Mouse (Mus musculus): ENCODE measurements at regions not wholly inside any gene's neighbourhood (a gene's known extent, or its start where the extent isn't known, plus 50 kb on each side); places are given as distances from the start of the nearest gene placed in this dataset.

DNA sequence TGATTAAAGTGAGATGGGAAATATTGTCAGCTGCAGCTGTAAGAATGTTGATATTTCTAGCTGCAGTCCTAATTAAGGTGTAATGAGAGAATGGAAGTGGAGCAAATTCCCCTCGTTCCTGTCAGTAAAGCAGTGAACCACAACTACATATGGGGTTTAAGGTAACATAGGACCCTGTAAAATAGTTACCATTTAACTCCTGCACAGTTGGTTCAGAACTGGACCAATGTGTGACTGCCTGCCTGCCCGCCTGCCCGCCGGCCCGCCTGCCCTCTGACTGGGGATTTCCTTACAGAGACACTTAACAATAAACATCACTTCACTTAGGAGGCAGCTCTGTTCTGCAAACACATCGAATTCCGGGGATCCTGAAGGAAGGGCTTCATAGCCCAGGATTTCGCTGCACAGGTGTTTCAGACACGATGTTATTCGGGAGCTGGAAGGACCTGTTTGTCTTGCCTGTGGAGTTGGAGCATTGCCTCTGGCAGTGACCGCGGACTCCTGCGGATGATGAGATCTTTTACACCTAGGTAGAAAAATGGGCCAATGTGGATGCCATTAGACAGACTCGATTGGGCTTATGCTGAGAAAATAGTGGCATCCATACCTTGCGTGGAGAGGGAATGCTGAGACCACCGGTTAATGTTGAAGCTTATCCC lies 670.7 kb upstream of the Zeb2 start:
- in situ Hi-C loops (cut with MboI; ENCODE audit: low pct_unique_long_range_greater_than_20kb), result no loop called here
- POLR2A ChIA-PET, result no interaction called here
- H3K27me3 ChIP-seq, result peaks cover 12% of the 10 kb centered on the region
- ATAC-seq (no peak), DNase-seq (ENCODE audit: low read depth, low spot score) (no peak)
- CTCF ChIA-PET, result no interaction called here
- no peak for TF ChIP-seq CTCF (IDR thresholded peaks at IDR 0.05)

DNA sequence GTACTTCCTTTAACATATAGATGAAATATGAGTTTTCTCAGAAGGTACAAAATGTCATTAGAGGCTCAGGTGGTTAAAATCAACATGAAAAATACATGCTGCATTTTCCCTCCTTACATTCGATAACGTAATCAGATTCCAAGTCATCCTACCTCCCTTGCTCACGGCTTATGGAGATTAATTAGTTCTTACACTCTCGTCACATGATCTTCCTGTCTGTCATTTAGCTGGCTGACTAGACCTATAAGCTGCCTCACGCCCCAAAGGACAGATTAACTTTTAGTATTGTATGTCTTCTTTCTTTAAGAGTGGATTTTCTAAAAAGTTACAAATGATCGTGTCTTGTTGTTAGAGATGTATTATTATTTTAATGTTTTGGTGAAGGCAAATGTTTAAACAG lies 669.6 kb upstream of the Zeb2 start:
- no peak for DNase-seq (ENCODE audit: low read depth, low spot score)
- in situ Hi-C loops (cut with MboI; ENCODE audit: low pct_unique_long_range_greater_than_20kb), result no loop called here
- CTCF ChIA-PET, result no interaction called here

DNA sequence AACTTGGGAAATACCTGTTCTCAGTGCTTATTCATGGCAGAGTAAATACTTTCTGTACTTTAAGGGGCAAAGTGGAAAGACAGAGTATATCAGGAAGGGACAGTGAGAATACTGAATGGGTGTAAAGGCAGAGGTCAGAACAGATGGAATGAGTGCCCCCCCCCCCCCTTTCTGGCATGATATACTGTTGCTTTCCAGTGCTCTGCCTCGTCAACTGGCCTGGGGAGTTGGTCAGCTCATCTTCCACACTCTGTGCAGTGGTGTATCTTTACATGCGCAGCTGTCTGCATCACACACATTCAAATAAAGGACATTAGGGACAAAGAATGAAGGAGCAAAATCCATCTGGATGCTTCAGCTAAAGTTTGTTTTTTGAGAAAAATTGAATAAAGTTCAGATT lies 668.5 kb upstream of the Zeb2 start:
- ChIA-PET POLR2A (no interaction called here), CTCF (no interaction called here)
- no peak for TF ChIP-seq CTCF (IDR thresholded peaks at IDR 0.05)
- DNase-seq (ENCODE audit: low read depth, low spot score), result no peak
- H3K27me3 ChIP-seq, result peaks cover 9% of the 10 kb centered on the region
- in situ Hi-C loops (cut with MboI; ENCODE audit: low pct_unique_long_range_greater_than_20kb), result no loop called here
- ATAC-seq, result no peak

More for the DNA sequence above, 669.6 kb upstream of the Zeb2 start:
- no peak for ATAC-seq
- TF ChIP-seq CTCF (IDR thresholded peaks at IDR 0.05), result no peak
- POLR2A ChIA-PET, result no interaction called here
- peaks cover 12% of the 10 kb centered on the region for H3K27me3 ChIP-seq

DNA sequence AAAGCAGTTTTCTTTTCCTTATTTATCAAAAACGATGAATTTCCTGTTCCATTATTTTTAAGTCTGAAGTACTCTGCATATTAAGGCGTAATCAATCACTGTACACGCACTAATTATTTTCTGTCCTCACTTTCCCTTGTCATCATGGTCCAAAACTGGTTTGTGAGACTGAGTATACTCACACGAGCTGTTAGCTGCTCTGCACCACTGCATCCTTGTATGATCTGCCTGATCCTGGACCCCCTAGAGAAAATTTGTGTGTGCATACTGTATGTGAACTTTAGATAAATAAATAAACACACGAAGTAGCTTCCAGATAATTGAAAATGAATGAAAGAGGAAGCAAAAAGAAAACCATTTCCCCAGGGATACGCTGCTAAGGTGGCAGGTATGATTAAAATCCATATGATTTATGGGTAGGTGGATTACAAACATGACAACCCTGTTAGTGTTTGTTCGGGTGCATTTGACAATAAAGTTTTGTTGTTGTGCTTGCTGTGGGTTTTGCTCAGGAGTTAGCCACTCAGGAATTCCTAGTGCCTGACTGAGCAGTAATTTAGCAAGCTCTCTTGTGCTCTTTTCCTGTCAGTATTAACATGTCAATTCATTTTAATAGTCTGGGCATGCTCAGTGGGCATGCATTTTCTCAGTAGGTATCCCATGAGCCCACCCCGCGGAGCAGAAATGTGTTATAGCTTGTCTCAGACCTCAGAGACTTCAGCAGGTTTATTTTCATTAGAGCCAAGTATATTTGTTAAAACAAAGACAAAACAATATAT lies 666.6 kb upstream of the Zeb2 start:
- H3K27me3 ChIP-seq, result no peaks in the 10 kb centered on the region
- CTCF ChIA-PET, result interaction anchor here (0.9 to 1.3 kb wide), 2 partner anchors 9 to 14 kb away, joined by 3 read pairs; no protein-coding TSS in a partner anchor
- in situ Hi-C loops (cut with MboI; ENCODE audit: low pct_unique_long_range_greater_than_20kb), result no loop called here
- TF ChIP-seq CTCF (IDR thresholded peaks at IDR 0.05), result no peak
- DNase-seq (ENCODE audit: low read depth, low spot score) (no peak), ATAC-seq (no peak)
- POLR2A ChIA-PET, result no interaction called here

DNA sequence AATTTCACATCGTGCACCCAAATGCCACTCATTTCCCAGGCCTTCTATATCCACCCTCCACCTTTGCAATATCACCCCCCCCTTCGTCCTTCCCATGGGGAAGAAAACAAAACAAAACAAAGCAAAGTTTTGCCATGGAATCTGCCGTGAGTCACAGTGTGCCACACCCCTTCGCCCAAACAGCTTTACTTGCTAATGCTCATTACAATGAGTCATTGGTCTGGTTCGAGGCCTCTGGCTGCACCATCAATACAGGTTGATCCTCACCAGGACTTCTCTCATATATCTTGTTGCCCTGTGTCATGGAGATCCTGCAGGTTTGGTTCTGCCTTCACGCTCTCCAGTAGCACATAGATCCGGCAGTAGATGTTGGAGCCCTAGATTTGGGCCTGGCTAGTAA lies 660.3 kb upstream of the Zeb2 start:
- DNase-seq (ENCODE audit: low read depth, low spot score) (no peak), ATAC-seq (peak; percentile 78)
- POLR2A ChIA-PET, result no interaction called here
- no peak for TF ChIP-seq CTCF (IDR thresholded peaks at IDR 0.05)
- in situ Hi-C loops (cut with MboI; ENCODE audit: low pct_unique_long_range_greater_than_20kb), result no loop called here
- no peaks in the 10 kb centered on the region for H3K27me3 ChIP-seq
- CTCF ChIA-PET, result interaction anchor here (1.8 kb wide), 1 partner anchor 355 kb away, joined by 3 read pairs; no protein-coding TSS in a partner anchor

DNA sequence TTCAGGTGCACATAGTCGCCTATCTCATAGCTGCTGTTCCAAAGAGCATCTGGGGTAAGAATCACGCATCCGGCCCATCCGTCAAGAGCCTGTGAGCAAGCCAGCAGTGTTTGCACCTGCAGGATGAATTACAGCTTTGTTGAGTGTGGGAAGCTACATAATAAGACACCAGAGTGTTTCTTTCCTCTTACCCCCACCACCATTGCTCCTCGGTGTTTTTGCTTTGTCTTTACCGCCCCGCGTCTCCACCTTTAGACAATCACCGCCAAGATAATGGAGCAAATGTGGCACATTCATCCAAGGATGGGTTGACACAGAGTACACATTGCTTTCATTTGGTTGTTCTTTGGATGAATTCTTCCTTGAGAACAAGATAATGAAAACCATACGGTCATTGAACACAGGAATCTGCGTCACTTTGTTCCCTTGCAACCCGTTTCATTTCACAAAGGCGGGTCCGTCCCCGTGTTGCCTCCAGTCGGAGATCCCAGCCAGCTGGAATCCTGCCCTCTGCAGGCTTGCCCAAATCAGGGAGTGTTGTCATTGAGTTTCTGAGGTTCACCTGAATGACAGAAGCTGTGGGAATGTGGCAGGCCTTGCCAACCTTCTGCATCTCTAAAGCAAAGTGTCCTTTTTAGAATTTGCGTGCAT lies 659.4 kb upstream of the Zeb2 start:
- POLR2A ChIA-PET, result no interaction called here

DNA sequence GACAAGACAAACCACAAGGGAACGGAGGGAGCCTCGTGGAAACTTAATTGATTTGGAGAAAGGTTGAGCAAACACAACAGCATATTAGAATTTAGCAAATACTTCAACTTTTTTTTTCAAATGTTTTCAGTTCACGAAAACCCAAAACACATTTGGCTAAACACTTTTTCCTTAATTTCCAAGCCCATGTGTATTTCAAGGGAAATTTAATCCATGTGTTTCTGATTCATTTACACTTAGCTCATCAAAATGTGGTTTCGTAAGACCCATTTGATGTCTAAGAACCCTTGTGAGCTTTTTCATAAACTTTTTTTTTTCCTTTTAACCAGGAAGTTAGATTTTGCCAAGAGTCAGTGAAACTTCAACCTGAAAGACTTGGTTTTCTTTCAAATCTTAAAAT lies 658.5 kb upstream of the Zeb2 start:
- no peak for TF ChIP-seq CTCF (IDR thresholded peaks at IDR 0.05)
- no peaks in the 10 kb centered on the region for H3K27me3 ChIP-seq
- ATAC-seq (no peak), DNase-seq (ENCODE audit: low read depth, low spot score) (no peak)
- POLR2A ChIA-PET, result no interaction called here
- in situ Hi-C loops (cut with MboI; ENCODE audit: low pct_unique_long_range_greater_than_20kb), result no loop called here
- CTCF ChIA-PET, result interaction anchor here (1.2 to 1.8 kb wide), 3 partner anchors 8 to 354 kb away, joined by 3 to 4 read pairs (median 3); no protein-coding TSS in a partner anchor

More for the DNA sequence above, 659.4 kb upstream of the Zeb2 start:
- CTCF ChIA-PET, result interaction anchor here (1.5 to 1.8 kb wide), 2 partner anchors 14 to 355 kb away, joined by 3 to 4 read pairs; no protein-coding TSS in a partner anchor
- ATAC-seq (no peak), DNase-seq (ENCODE audit: low read depth, low spot score) (no peak)
- H3K27me3 ChIP-seq, result no peaks in the 10 kb centered on the region
- no peak for TF ChIP-seq CTCF (IDR thresholded peaks at IDR 0.05)
- in situ Hi-C loops (cut with MboI; ENCODE audit: low pct_unique_long_range_greater_than_20kb), result no loop called here

DNA sequence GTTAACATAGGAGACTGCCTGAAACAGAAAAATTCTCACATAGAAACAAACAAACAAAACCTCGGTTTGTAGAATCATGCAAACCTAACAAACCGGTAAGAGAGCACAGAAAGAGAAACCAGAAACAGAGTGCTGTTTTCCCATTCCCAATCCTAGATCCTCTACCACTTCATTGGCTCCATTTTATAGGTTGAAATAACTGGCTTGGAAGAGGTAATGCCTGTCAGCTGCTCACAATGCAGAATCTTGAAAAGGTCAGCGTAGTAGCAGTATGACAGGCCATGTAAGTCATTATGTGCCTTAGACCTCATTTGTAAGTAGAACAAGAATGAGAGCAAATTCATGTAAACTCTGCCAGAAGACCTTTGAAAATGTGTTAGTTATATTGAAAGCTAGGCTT lies 657.2 kb upstream of the Zeb2 start:
- no peak for TF ChIP-seq CTCF (IDR thresholded peaks at IDR 0.05)

DNA sequence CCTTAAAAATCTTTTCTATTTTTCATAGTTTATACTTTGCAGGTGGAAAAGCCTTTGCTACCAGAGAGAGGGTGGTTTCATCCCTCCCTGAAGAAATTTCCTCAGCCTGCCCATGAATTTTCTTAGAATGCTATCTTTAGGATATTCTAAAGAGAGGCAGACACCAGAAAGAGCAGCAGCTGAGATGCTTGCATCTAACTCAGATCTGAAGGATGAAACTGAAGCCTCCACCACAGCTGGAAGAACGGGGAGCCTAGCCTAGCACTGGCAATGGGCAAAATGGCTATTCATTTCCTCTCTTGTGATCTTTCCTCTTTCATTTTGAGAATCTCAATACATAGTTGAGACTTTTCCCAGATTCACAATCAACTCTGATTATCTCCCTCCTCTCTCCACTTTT lies 640.0 kb upstream of the Zeb2 start:
- CTCF ChIA-PET, result no interaction called here
- ATAC-seq (no peak), DNase-seq (ENCODE audit: low read depth, low spot score) (no peak)
- H3K27me3 ChIP-seq, result no peaks in the 10 kb centered on the region
- no peak for TF ChIP-seq CTCF (IDR thresholded peaks at IDR 0.05)
- POLR2A ChIA-PET, result no interaction called here
- in situ Hi-C loops (cut with MboI; ENCODE audit: low pct_unique_long_range_greater_than_20kb), result no loop called here

More for the DNA sequence above, 657.2 kb upstream of the Zeb2 start:
- no peaks in the 10 kb centered on the region for H3K27me3 ChIP-seq
- DNase-seq (ENCODE audit: low read depth, low spot score), result no peak
- ChIA-PET POLR2A (interaction anchor here (0.7 kb wide), 1 partner anchor 20 kb away, joined by 3 read pairs; no protein-coding TSS in a partner anchor), CTCF (interaction anchor here (1.2 kb wide), 1 partner anchor 10 kb away, joined by 3 read pairs; no protein-coding TSS in a partner anchor)
- in situ Hi-C loops (cut with MboI; ENCODE audit: low pct_unique_long_range_greater_than_20kb), result no loop called here
- ATAC-seq, result no peak

DNA sequence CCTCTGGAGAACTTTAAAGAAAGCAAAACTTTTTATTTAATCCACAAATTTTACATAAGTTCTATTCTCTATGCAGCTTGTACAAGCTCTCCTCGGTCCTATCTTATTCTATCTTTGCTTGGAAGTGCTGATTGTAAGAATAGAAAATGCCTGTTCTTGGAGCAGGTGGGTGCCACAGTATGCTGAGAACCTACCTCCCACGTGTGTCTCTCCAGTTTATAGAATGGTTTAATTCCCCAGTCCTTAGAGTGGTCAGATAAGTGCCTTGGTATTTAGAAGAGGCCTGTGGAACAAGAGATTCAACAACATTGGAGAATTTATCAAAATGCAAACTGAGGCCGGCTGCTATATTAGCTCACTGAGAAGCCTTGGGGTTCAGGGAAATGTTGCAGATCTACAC lies 639.2 kb upstream of the Zeb2 start:
- in situ Hi-C loops (cut with MboI; ENCODE audit: low pct_unique_long_range_greater_than_20kb), result no loop called here
- H3K27me3 ChIP-seq, result no peaks in the 10 kb centered on the region
- TF ChIP-seq CTCF (IDR thresholded peaks at IDR 0.05), result no peak

DNA sequence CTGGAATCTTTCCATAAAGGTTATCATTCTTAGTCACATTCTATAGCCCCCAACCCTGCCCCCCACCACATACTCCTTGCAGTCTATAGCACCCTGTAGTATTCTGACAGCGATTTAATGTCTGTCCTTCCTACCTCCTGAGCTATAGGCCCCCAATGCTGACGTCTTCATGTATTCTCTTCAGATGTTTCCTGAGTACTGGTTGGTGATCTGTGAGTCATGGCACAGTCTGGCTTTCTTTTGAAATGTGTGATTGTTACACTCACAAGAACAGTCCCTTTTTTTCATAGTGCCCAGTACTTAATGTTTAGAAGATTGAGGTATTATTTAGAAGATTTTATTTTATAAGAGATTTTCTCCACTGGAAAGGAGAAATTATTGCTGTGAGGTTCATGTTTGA lies 634.6 kb upstream of the Zeb2 start:
- in situ Hi-C loops (cut with MboI; ENCODE audit: low pct_unique_long_range_greater_than_20kb), result no loop called here
- no peak for TF ChIP-seq CTCF (IDR thresholded peaks at IDR 0.05)
- ChIA-PET CTCF (no interaction called here), POLR2A (no interaction called here)
- H3K27me3 ChIP-seq, result no peaks in the 10 kb centered on the region
- ATAC-seq, result no peak
- DNase-seq (ENCODE audit: low read depth, low spot score), result no peak

More for the DNA sequence above, 639.2 kb upstream of the Zeb2 start:
- CTCF ChIA-PET, result no interaction called here
- ATAC-seq, result no peak
- DNase-seq (ENCODE audit: low read depth, low spot score), result no peak
- POLR2A ChIA-PET, result no interaction called here

All from Patski (cell line).